Mouse (Mus musculus) hindbrain, embryonic 12.5 days (tissue): ENCODE measurements at regions not wholly inside any gene's neighbourhood (a gene's known extent, or its start where the extent isn't known, plus 50 kb on each side); places are given as distances from the start of the nearest gene placed in this dataset.

Experiments
- ATAC-seq: fragments of 200-750 bp; cut with Nextera tagmentation; 2 replicates; pipeline ENCODE4 v1.8.0; 2017; ENCODE audit warnings: moderate TSS enrichment; ENCODE audit not compliant: low FRiP score
- H3K27ac ChIP-seq: fragments of 300-500 bp; sonication (generic); 2 replicates; pipeline ENCODE4 v1.5.1; 2016; ENCODE audit warnings: mild to moderate bottlenecking
- H3K27me3 ChIP-seq: fragments of 300-500 bp; sonication (generic); 2 replicates; pipeline ENCODE4 v1.6.1; 2016; ENCODE audit warnings: mild to moderate bottlenecking
- H3K36me3 ChIP-seq: fragments of 300-500 bp; sonication (generic); 2 replicates; pipeline ENCODE4 v1.6.1; 2016; ENCODE audit warnings: mild to moderate bottlenecking
- H3K4me1 ChIP-seq: fragments of 300-500 bp; sonication (generic); 2 replicates; pipeline ENCODE4 v1.6.1; 2016
- H3K4me2 ChIP-seq: fragments of 300-500 bp; sonication (generic); replicated peaks from 2 replicates; pipeline ENCODE4 v1.6.1; 2016; ENCODE audit warnings: mild to moderate bottlenecking
- H3K4me3 ChIP-seq: fragments of 300-500 bp; sonication (generic); 2 replicates; pipeline ENCODE4 v1.5.1; 2016; ENCODE audit warnings: mild to moderate bottlenecking
- H3K9ac ChIP-seq: fragments of 300-500 bp; sonication (generic); 2 replicates; pipeline ENCODE4 v1.6.1; 2016; ENCODE audit warnings: mild to moderate bottlenecking, moderate library complexity
- H3K9me3 ChIP-seq: fragments of 300-500 bp; sonication (generic); replicated peaks from 2 replicates; pipeline ENCODE4 v1.6.1; 2016; ENCODE audit warnings: mild to moderate bottlenecking
- WGBS: fragments of 180-500 bp; shearing (Covaris S2); methylation state at CpG from one replicate; pipeline ENCODE4 v1.1.7; 2016; 5-methylcytosine and 5-hydroxymethylcytosine counted together

DNA sequence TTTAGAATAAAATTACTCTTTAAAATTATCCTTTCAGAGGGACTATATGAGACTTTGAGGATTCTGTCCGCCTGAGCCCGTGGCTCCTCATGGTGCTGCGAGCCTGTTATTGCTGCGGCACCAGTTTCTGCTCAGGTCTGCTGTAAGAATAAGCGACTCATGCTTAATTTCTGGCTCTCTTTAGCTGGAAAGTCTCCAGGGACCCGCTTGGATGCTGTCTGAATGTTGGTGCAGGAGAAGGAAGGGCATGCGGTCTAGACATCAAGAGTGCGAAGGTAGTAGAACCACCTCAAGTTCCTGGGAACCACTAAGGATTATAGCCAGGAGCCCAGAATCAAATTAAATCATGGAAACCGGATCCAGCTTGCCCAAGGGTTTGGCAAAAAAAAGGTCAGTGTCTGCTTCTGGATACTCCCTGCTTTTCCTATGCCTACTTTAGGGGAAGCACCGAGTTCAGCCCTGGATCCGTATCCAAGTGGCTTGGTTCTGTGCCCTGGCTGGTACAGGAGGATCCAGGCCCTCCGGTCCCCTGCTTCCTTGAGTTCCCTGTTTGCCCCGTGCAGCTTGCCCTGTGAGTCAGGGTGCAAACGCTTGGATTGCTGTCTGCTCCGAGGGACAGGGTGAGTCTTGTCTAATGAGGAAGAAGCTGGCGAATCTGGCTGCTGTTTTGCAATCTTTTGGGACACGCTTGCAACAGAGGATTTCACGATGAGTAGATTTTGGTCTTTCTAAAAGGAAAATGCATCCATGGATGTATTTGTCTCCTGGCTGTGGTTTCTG is 138.2 kb upstream of the Prickle1 start:
- Histone ChIP-seq H3K4me1 (no peaks in the 10 kb centered on the region), H3K27me3 (no peaks in the 10 kb centered on the region), H3K9me3 (no peaks in the 10 kb centered on the region), H3K9ac (no peak overlapping the region), H3K27ac (no peak overlapping the region), H3K36me3 (no peaks in the 10 kb centered on the region), H3K4me3 (no peak overlapping the region), H3K4me2 (no peak overlapping the region)
- 87% methylated on average over 18 of the region's 18 CpGs for WGBS
- no peak for ATAC-seq

DNA sequence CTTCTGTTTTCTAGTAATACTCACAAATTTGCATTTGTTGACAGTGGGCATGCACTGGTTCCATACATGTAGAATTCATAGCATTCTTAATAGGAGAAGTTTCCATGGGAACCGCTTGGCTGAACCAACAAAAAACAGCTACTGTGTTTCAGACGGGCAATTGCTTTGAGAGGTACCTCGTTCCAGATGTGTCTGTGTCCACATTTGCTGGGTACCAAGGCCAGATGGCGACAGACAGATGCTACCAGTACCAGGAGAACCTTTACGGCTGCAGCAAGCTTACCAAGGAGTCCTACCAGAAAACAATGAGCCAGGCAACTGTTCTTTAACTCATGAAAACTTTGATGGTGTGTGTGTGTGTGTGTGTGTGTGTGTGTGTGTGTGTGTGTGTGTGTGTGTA is 137.1 kb upstream of the Prickle1 start:
- H3K36me3 ChIP-seq: no peaks in the 10 kb centered on the region
- H3K27me3 ChIP-seq: no peaks in the 10 kb centered on the region
- H3K27ac ChIP-seq: no peak overlapping the region
- no peak overlapping the region for H3K4me3 ChIP-seq
- ATAC-seq: no peak
- no peak overlapping the region for H3K4me2 ChIP-seq
- 68% methylated on average over 5 of the region's 5 CpGs for WGBS
- no peaks in the 10 kb centered on the region for H3K9me3 ChIP-seq
- no peak overlapping the region for H3K9ac ChIP-seq
- H3K4me1 ChIP-seq: no peaks in the 10 kb centered on the region

DNA sequence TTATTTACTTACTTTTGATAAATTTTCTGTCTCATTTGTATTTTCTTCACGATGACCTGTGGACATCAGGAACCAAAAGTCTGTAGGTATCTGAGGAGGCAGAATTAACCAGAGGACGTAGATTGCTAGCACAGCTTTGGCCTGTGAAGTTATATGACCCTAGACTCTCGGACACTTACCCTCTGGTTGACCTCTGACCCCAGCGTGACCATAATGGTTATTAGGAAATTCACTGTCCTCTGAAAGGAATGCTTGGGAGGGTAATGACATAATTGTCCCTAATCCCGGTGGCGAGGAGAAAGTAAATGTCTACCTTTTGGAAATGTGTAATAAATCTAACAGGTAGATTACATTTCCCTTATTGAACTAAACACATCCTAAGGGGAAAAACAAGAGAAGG is 135.5 kb upstream of the Prickle1 start:
- H3K27me3 ChIP-seq: no peaks in the 10 kb centered on the region
- no peaks in the 10 kb centered on the region for H3K4me1 ChIP-seq
- WGBS: 61% methylated on average over 6 of the region's 6 CpGs
- ATAC-seq: no peak
- H3K36me3 ChIP-seq: no peaks in the 10 kb centered on the region
- H3K9ac ChIP-seq: no peak overlapping the region
- no peak overlapping the region for H3K27ac ChIP-seq
- no peak overlapping the region for H3K4me3 ChIP-seq
- no peak overlapping the region for H3K4me2 ChIP-seq
- H3K9me3 ChIP-seq: no peaks in the 10 kb centered on the region

DNA sequence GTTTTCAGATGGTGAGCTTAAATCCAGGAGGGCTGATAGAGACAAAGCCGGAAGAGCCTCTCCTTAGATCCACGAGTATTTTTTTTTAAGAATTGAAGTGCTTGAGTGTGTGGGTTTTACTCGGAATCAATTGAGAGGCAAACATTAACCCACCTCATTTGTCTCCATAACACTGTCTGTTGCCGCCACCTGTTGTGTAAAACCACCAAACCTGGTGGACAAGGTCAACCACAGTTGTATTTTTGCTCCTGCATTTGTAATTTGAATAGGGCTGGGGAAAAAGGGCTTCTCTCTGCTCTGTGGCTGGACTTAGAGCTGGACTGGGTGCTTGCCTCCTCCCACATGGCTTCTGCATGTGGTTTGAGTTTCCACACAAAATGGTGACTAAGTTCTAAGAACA is 119.8 kb upstream of the Prickle1 start:
- H3K9ac ChIP-seq: no peak overlapping the region
- no peak overlapping the region for H3K4me2 ChIP-seq
- H3K27ac ChIP-seq: no peak overlapping the region
- no peak for ATAC-seq
- H3K9me3 ChIP-seq: no peaks in the 10 kb centered on the region
- H3K4me3 ChIP-seq: no peak overlapping the region
- WGBS: 76% methylated on average over 4 of the region's 4 CpGs
- no peaks in the 10 kb centered on the region for H3K4me1 ChIP-seq
- no peaks in the 10 kb centered on the region for H3K27me3 ChIP-seq
- no peaks in the 10 kb centered on the region for H3K36me3 ChIP-seq

DNA sequence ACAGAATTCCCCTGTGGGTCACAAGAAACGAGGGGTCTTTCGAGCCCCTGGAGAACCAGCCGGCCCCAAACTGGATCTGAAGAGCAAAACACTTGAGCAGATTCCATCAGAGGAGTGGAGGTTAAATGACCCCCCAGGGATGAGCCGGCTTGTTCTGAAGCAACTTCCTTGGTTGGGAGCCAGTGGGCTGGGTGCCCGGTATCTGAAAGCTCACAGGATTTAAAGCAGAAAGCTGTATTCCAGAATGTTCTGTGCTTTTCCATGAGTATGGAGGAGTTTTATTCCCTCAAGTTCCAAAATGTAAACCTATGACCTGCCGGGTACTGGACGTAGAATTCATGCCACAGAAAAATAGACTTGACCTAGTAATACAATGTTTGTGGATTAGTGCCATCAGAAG is 117.7 kb upstream of the Prickle1 start:
- no peak for ATAC-seq
- Histone ChIP-seq H3K36me3 (no peaks in the 10 kb centered on the region), H3K9me3 (no peaks in the 10 kb centered on the region), H3K4me1 (no peaks in the 10 kb centered on the region), H3K27ac (no peak overlapping the region), H3K9ac (no peak overlapping the region), H3K27me3 (no peaks in the 10 kb centered on the region), H3K4me2 (no peak overlapping the region), H3K4me3 (no peak overlapping the region)
- WGBS: 93% methylated on average over 7 of the region's 7 CpGs

DNA sequence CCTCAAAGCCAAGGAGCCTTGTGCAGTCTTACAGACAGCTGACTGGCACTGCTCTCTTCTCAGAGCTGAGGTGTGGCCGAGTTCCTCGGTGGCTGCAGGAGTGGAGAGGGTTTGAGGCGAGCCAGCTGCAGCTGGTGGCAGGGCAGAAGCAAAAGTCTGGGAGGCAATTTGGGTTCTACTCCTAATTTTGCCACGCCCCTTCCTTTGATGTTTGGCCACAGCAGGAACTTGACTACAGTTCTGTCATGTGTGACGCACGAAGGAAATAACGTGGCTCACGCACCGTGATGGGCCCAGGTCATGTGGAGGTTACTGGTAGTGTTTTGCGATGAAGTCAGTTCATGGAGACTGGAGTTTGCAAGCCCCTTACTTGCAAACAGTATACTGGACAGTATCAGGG is 116.9 kb upstream of the Prickle1 start:
- no peaks in the 10 kb centered on the region for H3K9me3 ChIP-seq
- no peaks in the 10 kb centered on the region for H3K27me3 ChIP-seq
- no peaks in the 10 kb centered on the region for H3K4me1 ChIP-seq
- 69% methylated on average over 10 of the region's 10 CpGs for WGBS
- ATAC-seq: no peak
- H3K4me2 ChIP-seq: no peak overlapping the region
- H3K27ac ChIP-seq: no peak overlapping the region
- no peak overlapping the region for H3K4me3 ChIP-seq
- no peaks in the 10 kb centered on the region for H3K36me3 ChIP-seq
- H3K9ac ChIP-seq: no peak overlapping the region

DNA sequence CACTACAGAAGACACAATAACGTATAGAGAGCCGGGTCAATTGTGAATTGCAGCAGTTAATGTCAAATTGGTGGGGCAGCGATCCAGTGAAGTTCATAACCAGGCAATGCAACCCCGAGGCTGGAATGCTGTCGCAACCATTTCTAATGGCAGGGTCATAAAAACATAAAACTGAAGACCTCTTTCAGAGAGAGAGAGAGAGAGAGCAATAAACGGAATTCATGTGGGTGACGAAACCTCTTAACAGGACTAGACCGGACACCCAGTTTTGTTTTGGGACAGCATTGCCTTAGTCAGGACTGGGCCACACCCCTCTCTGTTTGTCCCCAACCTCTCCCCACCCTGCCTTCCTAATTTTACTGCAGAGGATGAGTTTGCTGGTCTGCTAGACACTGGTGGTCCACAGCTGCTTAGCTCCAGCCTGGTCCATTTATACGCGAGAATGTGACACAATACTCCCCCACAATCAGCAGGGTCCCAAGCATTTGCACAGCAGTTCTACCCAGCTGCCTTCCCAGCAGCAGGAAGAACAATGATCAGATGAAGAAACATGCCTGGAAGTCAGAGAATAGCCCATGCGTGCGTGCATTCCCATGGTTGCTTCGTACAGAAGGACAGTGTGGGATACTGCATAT is 115.6 kb upstream of the Prickle1 start:
- 76% methylated on average over 13 of the region's 13 CpGs for WGBS
- Histone ChIP-seq H3K9me3 (no peaks in the 10 kb centered on the region), H3K4me2 (no peak overlapping the region), H3K36me3 (no peaks in the 10 kb centered on the region), H3K27ac (no peak overlapping the region), H3K9ac (no peak overlapping the region), H3K4me1 (no peaks in the 10 kb centered on the region), H3K4me3 (no peak overlapping the region), H3K27me3 (no peaks in the 10 kb centered on the region)
- ATAC-seq: no peak

DNA sequence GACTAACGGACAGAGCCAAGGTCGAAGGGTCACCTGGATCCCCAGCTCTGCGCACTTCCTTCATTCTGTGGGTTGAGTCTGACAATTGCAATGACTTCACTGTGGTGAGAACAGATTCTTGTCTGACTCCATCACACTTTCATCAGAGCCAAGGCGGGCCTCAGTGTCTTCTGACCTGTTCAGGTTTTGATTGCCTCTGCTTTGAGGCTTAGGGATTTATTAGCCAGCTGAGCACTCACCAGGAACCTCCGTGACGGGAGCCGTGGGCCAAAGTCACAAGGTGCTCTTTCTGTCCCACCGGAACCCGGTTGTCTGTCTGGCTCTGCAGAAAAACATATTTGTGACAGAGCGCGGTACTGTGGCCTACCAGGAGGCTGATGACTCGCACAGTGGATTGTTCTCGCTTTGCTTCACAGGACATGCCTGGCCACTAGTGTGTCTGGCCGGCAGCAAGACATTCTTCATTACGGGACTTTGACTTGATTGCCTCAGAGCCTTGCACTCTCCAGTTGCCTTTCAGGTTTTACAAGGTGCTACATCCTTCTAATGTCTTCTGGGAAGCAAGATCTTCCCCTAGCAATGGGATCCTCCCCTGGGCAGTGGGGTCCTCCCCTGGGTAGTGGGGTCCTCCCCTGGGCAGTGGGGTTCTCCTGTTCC is 114.9 kb upstream of the Prickle1 start:
- H3K36me3 ChIP-seq: no peaks in the 10 kb centered on the region
- no peaks in the 10 kb centered on the region for H3K9me3 ChIP-seq
- no peaks in the 10 kb centered on the region for H3K27me3 ChIP-seq
- no peak for ATAC-seq
- no peak overlapping the region for H3K4me3 ChIP-seq
- 90% methylated on average over 15 of the region's 15 CpGs for WGBS
- no peak overlapping the region for H3K9ac ChIP-seq
- H3K4me2 ChIP-seq: no peak overlapping the region
- no peak overlapping the region for H3K27ac ChIP-seq
- no peaks in the 10 kb centered on the region for H3K4me1 ChIP-seq

DNA sequence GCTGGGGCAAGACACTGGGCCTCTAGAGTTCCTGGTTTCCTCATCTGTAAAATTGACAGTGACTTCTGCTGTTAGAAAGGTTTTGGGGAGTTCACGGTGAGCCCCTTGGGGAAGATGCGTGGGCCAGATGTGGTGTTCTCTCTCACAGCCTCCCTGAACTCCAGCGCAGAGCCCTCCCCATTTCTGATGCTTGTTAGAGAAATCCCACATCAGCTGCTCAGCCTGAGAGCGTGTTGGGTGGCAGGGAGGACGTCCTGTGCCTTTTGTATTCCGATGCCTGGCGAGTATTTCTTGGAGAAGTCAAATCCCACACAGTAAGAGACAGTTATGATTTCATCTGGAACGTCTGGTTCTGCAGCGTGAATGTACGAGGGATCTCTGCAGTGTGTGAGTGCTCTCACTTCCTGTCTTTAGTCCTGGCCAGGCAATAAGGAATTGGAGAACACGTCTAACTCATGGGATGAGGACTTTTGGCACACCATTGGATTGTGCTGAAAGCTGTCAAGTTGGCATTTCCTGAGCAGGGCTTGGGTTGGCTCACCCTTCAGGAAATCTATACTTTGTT is 110.8 kb upstream of the Prickle1 start:
- Histone ChIP-seq H3K36me3 (no peaks in the 10 kb centered on the region), H3K4me1 (no peaks in the 10 kb centered on the region), H3K9ac (no peak overlapping the region), H3K27me3 (no peaks in the 10 kb centered on the region), H3K4me2 (no peak overlapping the region), H3K27ac (no peak overlapping the region), H3K4me3 (no peak overlapping the region), H3K9me3 (no peaks in the 10 kb centered on the region)
- 69% methylated on average over 11 of the region's 11 CpGs for whole genome bisulfite sequencing
- no peak for ATAC-seq

DNA sequence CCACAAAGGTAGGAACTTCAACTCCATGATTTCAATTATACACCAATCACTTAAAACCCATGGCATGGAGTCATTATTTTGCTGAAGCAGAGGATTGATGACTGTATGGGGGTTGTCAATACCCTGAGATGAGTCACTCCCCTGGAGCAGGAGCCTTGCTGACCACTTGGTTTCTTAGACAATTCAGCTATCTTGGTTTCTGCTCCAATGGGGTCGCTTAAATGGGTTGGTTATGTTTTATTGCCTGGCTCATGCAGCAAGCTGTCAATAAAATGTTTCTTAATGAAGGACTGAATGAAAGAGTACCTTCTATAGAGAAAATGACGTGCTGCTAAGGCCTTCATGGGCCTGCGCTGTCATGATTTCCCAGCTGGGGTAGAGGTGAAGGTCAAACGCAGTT is 110.0 kb upstream of the Prickle1 start:
- H3K36me3 ChIP-seq: no peaks in the 10 kb centered on the region
- H3K4me3 ChIP-seq: no peak overlapping the region
- H3K27ac ChIP-seq: no peak overlapping the region
- H3K4me1 ChIP-seq: peaks cover 4% of the 10 kb centered on the region
- no peaks in the 10 kb centered on the region for H3K27me3 ChIP-seq
- H3K9me3 ChIP-seq: no peaks in the 10 kb centered on the region
- no peak overlapping the region for H3K9ac ChIP-seq
- no peak overlapping the region for H3K4me2 ChIP-seq
- no peak for ATAC-seq
- 69% methylated on average over 4 of the region's 4 CpGs for WGBS

DNA sequence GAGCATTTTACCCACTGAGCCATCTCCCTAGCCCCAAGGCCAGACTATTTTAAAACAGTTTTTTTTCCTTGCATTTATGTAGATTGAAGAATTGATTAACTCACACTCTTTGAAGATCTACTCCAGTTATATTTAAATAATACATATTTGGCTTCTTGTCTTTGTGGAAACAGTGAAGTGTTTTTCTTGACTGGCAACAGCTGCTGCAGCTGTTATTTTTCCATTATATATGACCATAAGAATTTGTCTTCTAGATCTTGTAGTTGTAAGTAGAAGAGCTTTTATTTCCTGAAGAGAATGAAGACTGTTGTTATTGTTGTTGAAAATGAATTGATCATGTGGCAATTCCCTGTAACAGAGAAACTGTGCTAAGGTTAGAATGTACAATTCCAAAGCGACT is 109.4 kb upstream of the Prickle1 start:
- no peak overlapping the region for H3K4me2 ChIP-seq
- no peak overlapping the region for H3K4me3 ChIP-seq
- H3K9ac ChIP-seq: no peak overlapping the region
- peaks cover 4% of the 10 kb centered on the region for H3K4me1 ChIP-seq
- no peaks in the 10 kb centered on the region for H3K36me3 ChIP-seq
- WGBS: 93% methylated on average over 1 of the region's 1 CpGs
- no peak overlapping the region for H3K27ac ChIP-seq
- no peak for ATAC-seq
- no peaks in the 10 kb centered on the region for H3K27me3 ChIP-seq
- H3K9me3 ChIP-seq: no peaks in the 10 kb centered on the region

DNA sequence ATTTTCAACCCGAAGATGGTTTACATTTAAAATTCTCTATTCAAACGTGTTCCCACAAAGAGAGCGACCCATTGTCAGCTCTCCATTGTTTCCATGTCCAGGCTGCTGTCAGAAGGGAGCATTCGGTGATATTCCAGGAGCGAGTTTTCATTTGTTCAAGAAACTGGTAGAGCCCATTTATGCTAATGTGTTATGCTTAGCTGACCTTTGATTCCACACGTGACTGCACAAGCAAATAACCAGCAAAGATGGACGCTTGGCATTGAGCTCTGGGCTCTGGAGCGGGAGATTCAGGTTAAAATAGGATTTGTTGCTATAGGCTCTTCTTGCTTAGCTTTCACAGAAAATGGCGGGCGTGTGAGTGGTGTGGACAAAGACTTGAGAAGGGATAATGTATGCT is 105.3 kb upstream of the Prickle1 start:
- Histone ChIP-seq H3K36me3 (no peaks in the 10 kb centered on the region), H3K4me3 (no peak overlapping the region), H3K9ac (no peak overlapping the region), H3K4me2 (no peak overlapping the region), H3K27me3 (no peaks in the 10 kb centered on the region), H3K9me3 (no peaks in the 10 kb centered on the region), H3K4me1 (peaks cover 5% of the 10 kb centered on the region), H3K27ac (no peak overlapping the region)
- WGBS: 43% methylated on average over 10 of the region's 10 CpGs
- ATAC-seq: no peak
